Mouse (Mus musculus) kidney, embryonic 14.5 days (tissue): Measurements from ENCODE around the gene Timp3. TPM values are rescaled to one million over a fixed set of nuclear protein-coding genes. Genes with fewer than 3 reads are reported as not detected.

Experiments
- ATAC-seq: fragments of 200-750 bp; cut with Nextera tagmentation; 2 replicates; pipeline ENCODE4 v1.8.0; 2017; ENCODE audit warnings: moderate number of reproducible peaks, mild to moderate bottlenecking, moderate TSS enrichment, moderate library complexity; ENCODE audit not compliant: low FRiP score, low TSS enrichment
- H3K27ac ChIP-seq: fragments of 300-500 bp; sonication (generic); 2 replicates; pipeline ENCODE4 v1.5.1; 2014; ENCODE audit warnings: low read depth, mild to moderate bottlenecking, low read length, moderate library complexity, mixed read lengths
- H3K27me3 ChIP-seq: fragments of 300-500 bp; sonication (generic); 2 replicates; pipeline ENCODE4 v1.6.1; 2014; ENCODE audit warnings: mild to moderate bottlenecking, low read length; ENCODE audit not compliant: control insufficient read depth, insufficient read depth
- H3K36me3 ChIP-seq: fragments of 300-500 bp; sonication (generic); 2 replicates; pipeline ENCODE4 v1.6.1; 2014; ENCODE audit warnings: low read length, mixed read lengths; ENCODE audit not compliant: control insufficient read depth, insufficient read depth
- H3K4me1 ChIP-seq: fragments of 300-500 bp; sonication (generic); 2 replicates; pipeline ENCODE4 v1.6.1; 2014; ENCODE audit warnings: low read length, mixed read lengths; ENCODE audit not compliant: control insufficient read depth, insufficient read depth
- H3K4me2 ChIP-seq: fragments of 300-500 bp; sonication (generic); replicated peaks from 2 replicates; pipeline ENCODE4 v1.6.1; 2014; ENCODE audit warnings: low read depth, mild to moderate bottlenecking, low read length
- H3K4me3 ChIP-seq: fragments of 300-500 bp; sonication (generic); 2 replicates; pipeline ENCODE4 v1.5.1; 2014; ENCODE audit warnings: mild to moderate bottlenecking, low read length
- H3K9ac ChIP-seq: fragments of 300-500 bp; sonication (generic); 2 replicates; pipeline ENCODE4 v1.6.1; 2014; ENCODE audit warnings: low read depth, mild to moderate bottlenecking, low read length, moderate library complexity
- H3K9me3 ChIP-seq: fragments of 300-500 bp; sonication (generic); 2 replicates; pipeline ENCODE4 v1.6.1; 2016; ENCODE audit warnings: low read length; ENCODE audit not compliant: control insufficient read depth
- WGBS: fragments of 180-500 bp; shearing (Covaris S2); extraction: QIAGEN DNeasy Blood & Tissue Kit; methylation state at CpG from one replicate; pipeline ENCODE4 v1.1.7; 2014; 5-methylcytosine and 5-hydroxymethylcytosine counted together
- polyA plus RNA-seq: library from polyadenylated mRNA; unstranded; fragments of >200 nt; fragmentation: Nextera tagmentation; extraction: Ambion mirVana; gene quantifications from 2 replicates; pipeline ENCODE4 v1.2.1, GENCODE M21; 2014

Timp3 gene
- polyA plus RNA-seq, 1 experiment from 2014 or later: 60.1 TPM

DNA sequence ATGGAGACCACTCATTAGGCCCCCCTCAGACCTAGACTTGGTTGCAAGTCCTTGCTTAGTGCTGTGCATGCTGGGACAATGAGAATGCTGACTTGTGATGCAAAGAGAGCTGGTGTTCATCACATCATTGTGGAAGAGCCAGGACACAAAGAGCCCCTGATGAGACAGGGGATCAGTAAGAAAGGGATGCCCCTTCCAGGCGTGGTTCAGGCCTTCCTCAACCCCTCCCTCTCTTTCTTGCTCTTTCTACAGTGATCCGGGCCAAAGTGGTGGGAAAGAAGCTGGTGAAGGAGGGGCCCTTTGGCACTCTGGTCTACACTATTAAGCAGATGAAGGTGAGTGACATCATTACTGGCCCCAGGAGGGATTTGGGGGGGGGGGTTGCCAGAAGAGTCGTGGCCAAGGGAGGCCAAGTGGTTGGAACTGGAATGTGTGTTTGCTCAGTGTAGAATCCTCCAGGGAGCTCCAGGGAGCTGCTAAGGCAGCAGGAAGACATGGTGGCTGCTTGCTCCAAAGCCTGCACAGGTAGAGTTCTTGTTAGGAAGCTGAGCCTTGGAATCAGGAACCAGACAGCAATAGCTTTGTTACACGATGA is 38.0 kb downstream of the Timp3 start:
- H3K4me3 ChIP-seq: no peak overlapping the region
- 54% methylated on average over 4 of the region's 4 CpGs for whole genome bisulfite sequencing
- H3K36me3 ChIP-seq: no peaks in the 10 kb centered on the region
- no peak overlapping the region for H3K27ac ChIP-seq
- H3K9ac ChIP-seq: no peak overlapping the region
- no peaks in the 10 kb centered on the region for H3K27me3 ChIP-seq
- H3K4me1 ChIP-seq: 0 out of 2 replicates have a peak, but pooled peaks cover 8% of the 10 kb centered on the region
- no peaks in the 10 kb centered on the region for H3K9me3 ChIP-seq
- ATAC-seq: no peak
- no peak overlapping the region for H3K4me2 ChIP-seq

DNA sequence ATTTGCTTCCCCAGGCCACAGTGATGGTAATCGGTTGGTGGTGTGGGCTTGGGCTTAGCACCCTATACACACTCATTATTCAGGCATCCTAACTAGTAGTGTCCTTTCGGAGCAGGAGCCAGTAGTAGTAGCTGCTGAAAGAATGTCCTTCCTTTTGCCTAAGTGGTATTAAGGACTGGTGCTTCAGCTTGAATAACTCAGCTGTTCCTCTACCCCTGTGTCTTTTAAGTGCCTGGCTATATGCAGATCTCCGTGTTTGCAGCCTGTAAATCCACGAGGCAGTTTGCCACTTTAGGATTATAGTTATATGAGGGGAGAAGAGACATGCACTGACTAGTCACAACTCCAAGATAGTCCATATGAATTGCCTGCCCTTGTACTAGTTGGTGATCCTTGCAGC is 38.9 kb downstream of the Timp3 start:
- H3K9me3 ChIP-seq: no peaks in the 10 kb centered on the region
- 86% methylated on average over 4 of the region's 4 CpGs for WGBS
- 0 out of 2 replicates have a peak, but pooled peaks cover 8% of the 10 kb centered on the region for H3K4me1 ChIP-seq
- no peak overlapping the region for H3K9ac ChIP-seq
- no peak overlapping the region for H3K4me3 ChIP-seq
- H3K36me3 ChIP-seq: peaks cover under 1% of the 10 kb centered on the region; the same call in 1 of the 2 replicates
- no peaks in the 10 kb centered on the region for H3K27me3 ChIP-seq
- no peak overlapping the region for H3K27ac ChIP-seq
- ATAC-seq: no peak
- H3K4me2 ChIP-seq: no peak overlapping the region

DNA sequence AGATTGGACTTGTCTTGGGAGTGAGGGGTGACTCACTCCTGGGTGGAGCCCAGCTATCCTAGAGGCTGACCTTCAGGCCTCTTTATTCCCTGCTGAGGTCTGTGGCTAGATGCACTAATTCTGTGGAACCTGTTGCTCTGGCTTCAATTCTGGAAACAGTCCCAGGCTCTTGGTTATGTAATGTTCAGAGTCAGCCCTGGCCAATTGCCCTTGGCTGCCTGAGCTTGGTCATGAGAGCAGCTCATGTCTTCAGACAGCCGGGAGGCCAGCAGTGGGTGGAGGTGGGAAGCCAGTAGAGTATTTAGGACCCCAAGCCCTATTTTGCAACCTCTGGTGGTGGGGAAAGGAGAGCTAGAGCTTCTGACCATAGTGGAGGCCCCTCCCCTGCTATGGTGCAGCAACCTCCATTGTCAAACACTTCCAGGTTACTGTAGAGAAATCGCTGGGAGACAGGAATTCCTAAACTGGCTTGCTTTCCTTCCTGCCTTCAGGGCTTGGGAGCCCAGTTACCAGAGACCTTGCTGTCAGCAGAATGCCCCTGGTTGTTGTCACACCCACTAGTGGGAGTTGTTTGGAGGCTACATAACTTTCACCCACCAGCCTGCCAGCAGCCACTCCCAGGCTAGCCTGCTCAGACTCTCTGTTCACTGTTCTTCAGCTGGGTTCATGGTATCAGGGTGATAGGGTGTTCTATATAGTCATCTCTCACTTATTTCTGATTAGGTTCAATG is 39.6 kb downstream of the Timp3 start:
- Histone ChIP-seq H3K9me3 (no peaks in the 10 kb centered on the region), H3K9ac (no peak overlapping the region), H3K27me3 (no peaks in the 10 kb centered on the region), H3K4me2 (no peak overlapping the region), H3K4me1 (0 out of 2 replicates have a peak, but pooled peaks cover 8% of the 10 kb centered on the region), H3K4me3 (no peak overlapping the region), H3K36me3 (peaks cover 7% of the 10 kb centered on the region; the same call in 1 of the 2 replicates), H3K27ac (peak overlapping the region; percentile 24; the same call in 1 of the 2 replicates)
- WGBS: 52% methylated on average over 2 of the region's 2 CpGs
- ATAC-seq: no peak

DNA sequence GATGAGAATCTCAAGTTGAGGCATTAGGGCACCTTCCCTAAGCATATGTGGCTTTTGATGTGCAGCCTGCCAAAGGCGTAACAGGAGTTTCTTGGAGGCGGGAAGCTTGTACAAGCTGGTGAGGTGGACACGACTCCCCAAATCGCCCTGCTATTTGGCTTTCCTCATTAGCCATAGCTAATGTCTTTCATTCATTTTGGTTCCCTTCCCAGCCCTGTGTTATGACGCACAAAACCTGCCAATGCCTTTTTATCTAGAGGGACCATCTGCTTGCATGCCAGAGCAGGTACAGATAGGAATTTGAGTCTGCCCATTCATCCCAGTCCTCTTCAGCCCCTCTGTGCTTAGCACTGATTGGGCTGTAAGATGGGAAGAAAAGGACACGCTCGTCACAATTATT is 40.2 kb downstream of the Timp3 start:
- H3K9ac ChIP-seq: no peak overlapping the region
- H3K4me1 ChIP-seq: 0 out of 2 replicates have a peak, but pooled peaks cover 8% of the 10 kb centered on the region
- no peak for ATAC-seq
- H3K27ac ChIP-seq: no peak overlapping the region
- no peak overlapping the region for H3K4me2 ChIP-seq
- no peaks in the 10 kb centered on the region for H3K27me3 ChIP-seq
- no peaks in the 10 kb centered on the region for H3K9me3 ChIP-seq
- H3K36me3 ChIP-seq: peaks cover 7% of the 10 kb centered on the region; the same call in 1 of the 2 replicates
- no peak overlapping the region for H3K4me3 ChIP-seq
- 80% methylated on average over 7 of the region's 7 CpGs for WGBS

DNA sequence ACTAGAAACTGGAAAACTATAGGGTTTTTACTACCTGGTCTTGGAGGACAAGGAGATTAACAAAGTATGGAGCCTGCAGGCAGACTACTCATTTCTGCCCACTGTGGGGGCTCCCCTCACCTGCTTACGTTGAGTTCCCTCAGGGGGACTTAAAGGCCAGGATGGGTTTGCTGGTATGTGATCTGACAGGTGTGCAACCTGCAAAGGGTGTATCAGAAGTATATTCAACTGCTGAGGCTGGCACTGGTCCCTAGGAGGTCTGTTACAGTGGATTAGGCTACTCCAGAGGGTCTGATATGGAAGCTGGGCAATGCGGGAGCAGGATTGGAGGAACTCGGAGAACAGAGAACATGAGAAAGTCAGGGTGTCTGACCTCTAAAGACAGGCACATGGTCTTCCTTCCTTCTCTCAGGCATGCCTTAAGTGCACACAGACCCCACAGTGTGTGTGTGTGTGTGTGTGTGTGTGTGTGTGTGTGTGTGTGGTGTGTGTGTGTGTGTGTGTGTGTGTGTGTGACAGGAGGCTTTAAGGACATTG is 40.9 kb downstream of the Timp3 start:
- Histone ChIP-seq H3K36me3 (peaks cover 7% of the 10 kb centered on the region; the same call in 1 of the 2 replicates), H3K27ac (no peak overlapping the region), H3K27me3 (no peaks in the 10 kb centered on the region), H3K9me3 (no peaks in the 10 kb centered on the region), H3K4me2 (no peak overlapping the region), H3K4me1 (0 out of 2 replicates have a peak, but pooled peaks cover 8% of the 10 kb centered on the region), H3K9ac (no peak overlapping the region), H3K4me3 (no peak overlapping the region)
- WGBS: 77% methylated on average over 3 of the region's 3 CpGs
- no peak for ATAC-seq

DNA sequence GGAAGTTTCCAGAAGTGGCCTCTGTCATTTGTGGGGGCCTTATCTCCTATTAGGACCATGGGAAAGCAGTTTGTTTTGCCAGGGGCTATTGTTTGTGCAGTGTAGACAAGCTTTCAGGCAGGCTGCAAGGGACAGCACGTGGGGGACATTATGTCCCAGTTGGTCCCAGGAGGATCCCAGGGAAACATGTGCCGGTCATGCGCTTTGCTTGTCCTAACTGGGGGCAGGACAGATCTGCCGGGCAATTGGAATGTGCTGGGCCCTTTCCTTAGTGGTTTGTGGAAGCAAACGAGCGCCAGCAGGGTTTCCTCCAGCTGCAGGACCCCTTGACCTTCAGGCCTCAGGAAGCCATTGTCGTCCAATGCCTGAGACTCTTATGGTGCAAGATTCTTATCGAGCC is 41.4 kb downstream of the Timp3 start:
- 0 out of 2 replicates have a peak, but pooled peaks cover 8% of the 10 kb centered on the region for H3K4me1 ChIP-seq
- no peak overlapping the region for H3K27ac ChIP-seq
- no peak overlapping the region for H3K4me3 ChIP-seq

DNA sequence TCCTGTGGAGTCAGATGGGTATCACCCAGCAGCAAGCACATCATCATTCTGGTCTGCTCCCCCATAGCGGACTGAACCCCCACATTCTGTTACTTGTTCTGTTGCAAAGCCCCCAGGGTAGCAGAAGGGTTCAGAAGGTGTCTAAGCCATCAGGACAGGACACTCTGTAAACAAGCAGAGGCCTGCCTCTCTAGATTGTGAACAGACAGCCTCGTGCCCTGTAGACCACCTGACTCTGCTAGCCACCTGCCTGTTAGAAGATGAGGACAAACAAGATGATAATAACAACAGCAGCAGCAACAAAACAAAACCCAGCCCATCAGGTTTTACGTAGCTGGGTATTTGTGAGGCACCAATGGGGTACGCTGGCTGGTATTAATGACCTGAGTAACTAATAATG is 42.0 kb downstream of the Timp3 start:
- WGBS: 80% methylated on average over 4 of the region's 4 CpGs
- H3K36me3 ChIP-seq: peaks cover 10% of the 10 kb centered on the region; the same call in 1 of the 2 replicates

More for the DNA sequence above, 41.4 kb downstream of the Timp3 start:
- no peak overlapping the region for H3K9ac ChIP-seq
- ATAC-seq: no peak
- no peaks in the 10 kb centered on the region for H3K27me3 ChIP-seq
- H3K36me3 ChIP-seq: peaks cover 7% of the 10 kb centered on the region; the same call in 1 of the 2 replicates
- no peak overlapping the region for H3K4me2 ChIP-seq
- no peaks in the 10 kb centered on the region for H3K9me3 ChIP-seq
- WGBS: 40% methylated on average over 8 of the region's 8 CpGs

DNA sequence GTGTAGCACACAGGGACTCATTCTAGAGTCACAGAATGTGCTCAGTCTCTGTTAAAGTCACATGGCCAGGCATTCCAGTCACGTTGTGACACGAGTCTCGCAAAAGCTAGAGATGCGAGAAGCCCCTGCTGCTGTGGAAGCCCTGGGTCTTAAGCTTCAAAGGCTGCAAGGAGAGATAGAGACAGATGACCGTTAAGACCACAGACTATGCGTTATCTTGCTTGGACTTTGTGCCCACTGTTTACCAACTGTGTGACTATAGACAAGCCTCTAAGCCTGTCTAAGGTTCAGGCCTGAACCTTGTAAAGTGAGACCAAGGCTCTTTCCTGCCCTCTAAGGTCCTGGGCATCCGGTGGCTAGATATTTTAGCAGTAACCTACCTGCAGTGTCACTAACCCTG is 42.5 kb downstream of the Timp3 start:
- no peak for ATAC-seq
- Histone ChIP-seq H3K4me1 (0 out of 2 replicates have a peak, but pooled peaks cover 8% of the 10 kb centered on the region), H3K9me3 (no peaks in the 10 kb centered on the region), H3K4me3 (no peak overlapping the region), H3K27ac (no peak overlapping the region), H3K9ac (no peak overlapping the region), H3K36me3 (peaks cover 10% of the 10 kb centered on the region; the same call in 1 of the 2 replicates), H3K27me3 (no peaks in the 10 kb centered on the region), H3K4me2 (no peak overlapping the region)
- WGBS: 79% methylated on average over 7 of the region's 7 CpGs

More for the DNA sequence above, 42.0 kb downstream of the Timp3 start:
- H3K4me2 ChIP-seq: no peak overlapping the region
- 0 out of 2 replicates have a peak, but pooled peaks cover 8% of the 10 kb centered on the region for H3K4me1 ChIP-seq
- H3K27me3 ChIP-seq: no peaks in the 10 kb centered on the region
- H3K4me3 ChIP-seq: no peak overlapping the region
- no peak for ATAC-seq
- no peaks in the 10 kb centered on the region for H3K9me3 ChIP-seq
- H3K27ac ChIP-seq: no peak overlapping the region
- no peak overlapping the region for H3K9ac ChIP-seq

DNA sequence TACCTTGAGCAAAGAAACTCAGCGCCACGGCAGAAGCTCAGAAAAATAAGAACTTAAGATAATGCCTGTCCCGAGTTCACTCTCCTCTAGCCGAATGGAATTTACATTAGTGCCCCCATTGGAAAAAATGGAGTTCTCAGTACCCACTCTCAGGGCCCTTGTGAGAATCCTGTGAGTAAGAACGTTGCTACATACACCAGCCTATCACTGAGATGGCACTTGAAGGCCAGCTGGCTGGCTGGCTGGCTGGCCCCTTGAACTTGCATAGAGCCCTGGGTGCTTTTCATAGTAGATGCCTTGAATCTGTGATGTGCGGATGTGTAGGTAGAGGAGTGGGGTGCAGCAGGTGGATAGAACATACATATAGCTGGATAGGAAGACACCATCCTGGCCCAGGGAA is 43.2 kb downstream of the Timp3 start:
- no peaks in the 10 kb centered on the region for H3K27me3 ChIP-seq
- 0 out of 2 replicates have a peak, but pooled peaks cover 8% of the 10 kb centered on the region for H3K4me1 ChIP-seq
- H3K27ac ChIP-seq: no peak overlapping the region
- peaks cover 10% of the 10 kb centered on the region; the same call in 1 of the 2 replicates for H3K36me3 ChIP-seq
- H3K4me2 ChIP-seq: no peak overlapping the region
- ATAC-seq: no peak
- H3K9me3 ChIP-seq: no peaks in the 10 kb centered on the region
- 91% methylated on average over 6 of the region's 6 CpGs for WGBS
- H3K9ac ChIP-seq: no peak overlapping the region
- no peak overlapping the region for H3K4me3 ChIP-seq
